Mouse (Mus musculus): Measurements from ENCODE around the gene Ppm1m. TPM values are rescaled to one million over a fixed set of nuclear protein-coding genes. Genes with fewer than 3 reads are reported as not detected.

Ppm1m gene
- total and polyA plus RNA-seq, 2 experiments from 2014 or later: 16.2 to 18.5 TPM

DNA sequence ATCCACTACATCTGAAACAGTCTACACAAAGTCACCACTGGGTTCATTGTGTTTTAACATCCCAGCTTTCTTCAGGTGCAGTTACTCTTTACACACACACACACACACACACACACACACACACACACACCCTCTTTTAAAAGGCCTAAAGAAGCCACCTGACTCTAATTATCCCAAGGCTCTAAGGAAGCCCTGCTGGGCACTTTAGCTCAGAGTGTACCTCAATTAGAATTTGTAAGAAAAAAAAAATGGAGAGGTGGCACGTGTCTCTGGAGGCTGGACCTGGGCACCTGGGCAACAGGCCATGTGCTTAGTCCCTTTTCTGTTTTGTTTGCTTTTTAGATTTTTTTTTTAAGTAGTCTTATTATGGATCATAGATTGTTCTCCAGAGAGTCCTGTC, 31.8 kb downstream of the Ppm1m start:
- no peak overlapping the region for H3K4me2 ChIP-seq (ENCODE audit: low read depth, low read length, poor library complexity, severe bottlenecking)
- no peak for TF ChIP-seq CTCF (IDR thresholded peaks at IDR 0.05)
- no peak overlapping the region for H3K9ac ChIP-seq (replicated peaks; ENCODE audit: low read length, poor library complexity, severe bottlenecking)
- no peaks in the 10 kb centered on the region for H3K27me3 ChIP-seq (ENCODE audit: insufficient read depth, low read length)
- no peak overlapping the region for H3K4me3 ChIP-seq (ENCODE audit: low read depth, low read length)
- whole genome bisulfite sequencing: 40% methylated on average over 1 of the region's 1 CpGs
- no peak for ATAC-seq (ENCODE audit: low FRiP score)
- H3K4me1 ChIP-seq (ENCODE audit: insufficient read depth, low read length): 0 out of 2 replicates have a peak, but pooled peaks cover 4% of the 10 kb centered on the region
- no peak overlapping the region for H3K27ac ChIP-seq (ENCODE audit: low read depth, low read length)
- no peaks in the 10 kb centered on the region for H3K9me3 ChIP-seq (ENCODE audit: low read length)
- no peak for DNase-seq (ENCODE audit: low spot score)
- H3K36me3 ChIP-seq (ENCODE audit: insufficient read depth, low read length): no peaks in the 10 kb centered on the region

DNA sequence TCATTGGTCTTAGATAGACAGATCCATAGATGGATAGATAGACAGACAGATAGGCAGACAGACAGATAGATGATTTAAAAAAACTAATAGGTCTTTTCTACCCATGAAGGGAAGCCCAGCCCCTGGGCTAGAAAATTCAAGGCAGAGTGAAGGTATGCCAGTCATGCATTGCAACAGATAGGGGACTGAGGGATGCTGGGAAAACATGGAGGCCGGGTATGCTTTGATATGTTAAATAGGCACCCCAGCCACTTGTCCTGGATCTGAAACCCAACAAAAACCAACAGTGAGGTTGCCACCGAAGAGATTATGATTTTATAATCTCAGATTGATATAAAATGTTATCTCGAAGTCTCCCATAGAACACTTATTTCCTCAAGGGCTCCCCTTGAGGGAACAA, 32.3 kb downstream of the Ppm1m start:
- 0 out of 2 replicates have a peak, but pooled peaks cover 4% of the 10 kb centered on the region for H3K4me1 ChIP-seq (ENCODE audit: insufficient read depth, low read length)
- no peak overlapping the region for H3K9ac ChIP-seq (replicated peaks; ENCODE audit: low read length, poor library complexity, severe bottlenecking)
- H3K27me3 ChIP-seq (ENCODE audit: insufficient read depth, low read length): no peaks in the 10 kb centered on the region
- ATAC-seq (ENCODE audit: low FRiP score) (no peak), DNase-seq (ENCODE audit: low spot score) (no peak)
- no peak for TF ChIP-seq CTCF (IDR thresholded peaks at IDR 0.05)
- no peaks in the 10 kb centered on the region for H3K36me3 ChIP-seq (ENCODE audit: insufficient read depth, low read length)
- no peak overlapping the region for H3K4me2 ChIP-seq (ENCODE audit: low read depth, low read length, poor library complexity, severe bottlenecking)
- 76% methylated on average over 3 of the region's 3 CpGs for WGBS
- H3K27ac ChIP-seq (ENCODE audit: low read depth, low read length): no peak overlapping the region
- H3K9me3 ChIP-seq (ENCODE audit: low read length): no peaks in the 10 kb centered on the region
- H3K4me3 ChIP-seq (ENCODE audit: low read depth, low read length): no peak overlapping the region

DNA sequence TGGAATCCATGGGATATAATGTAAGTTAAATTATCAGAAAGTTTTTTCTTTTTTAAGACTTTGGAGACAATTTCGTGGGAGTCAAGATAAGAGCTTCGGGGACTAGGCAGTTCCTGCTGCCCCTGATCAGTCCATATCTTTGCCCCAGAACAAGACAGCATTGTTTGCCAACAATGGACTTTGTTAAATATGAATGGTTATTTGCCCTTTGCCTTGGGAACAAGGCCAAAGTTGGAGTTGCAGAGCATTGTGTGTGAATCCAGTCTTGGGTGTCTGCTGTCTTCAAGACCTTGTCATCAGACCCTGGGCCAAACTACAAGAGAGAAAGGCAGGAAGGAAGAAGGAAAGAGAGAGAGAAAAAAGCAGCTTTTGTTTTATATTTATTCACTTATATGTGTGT, 32.8 kb downstream of the Ppm1m start:
- 0 out of 2 replicates have a peak, but pooled peaks cover 4% of the 10 kb centered on the region for H3K4me1 ChIP-seq (ENCODE audit: insufficient read depth, low read length)
- no peaks in the 10 kb centered on the region for H3K27me3 ChIP-seq (ENCODE audit: insufficient read depth, low read length)
- H3K9ac ChIP-seq (replicated peaks; ENCODE audit: low read length, poor library complexity, severe bottlenecking): no peak overlapping the region
- DNase-seq (ENCODE audit: low spot score) (no peak), ATAC-seq (ENCODE audit: low FRiP score) (no peak)
- WGBS: 79% methylated on average over 2 of the region's 2 CpGs
- no peaks in the 10 kb centered on the region for H3K9me3 ChIP-seq (ENCODE audit: low read length)
- no peak overlapping the region for H3K4me3 ChIP-seq (ENCODE audit: low read depth, low read length)
- no peaks in the 10 kb centered on the region for H3K36me3 ChIP-seq (ENCODE audit: insufficient read depth, low read length)
- no peak overlapping the region for H3K4me2 ChIP-seq (ENCODE audit: low read depth, low read length, poor library complexity, severe bottlenecking)
- no peak for TF ChIP-seq CTCF (IDR thresholded peaks at IDR 0.05)
- no peak overlapping the region for H3K27ac ChIP-seq (ENCODE audit: low read depth, low read length)

DNA sequence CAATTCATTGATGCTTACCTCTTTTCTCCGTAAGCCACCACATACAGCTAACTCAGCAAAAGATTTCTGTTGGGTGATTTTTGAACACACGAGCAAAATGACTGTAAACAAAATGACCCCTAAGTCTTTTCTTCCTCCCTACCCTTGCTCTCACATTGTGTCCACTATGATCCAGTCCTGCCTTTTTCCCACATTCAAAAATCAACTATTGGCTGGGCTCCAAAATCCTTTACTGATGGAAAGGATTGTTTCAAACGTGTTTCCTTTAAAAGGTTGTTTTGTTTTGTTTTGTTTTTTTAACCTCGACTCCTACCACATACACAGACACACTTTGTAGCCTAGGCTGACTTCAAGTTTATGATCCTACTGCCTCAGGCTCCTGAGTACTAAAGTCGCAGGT, 39.1 kb downstream of the Ppm1m start:
- H3K27ac ChIP-seq (ENCODE audit: low read depth, low read length): peak overlapping the region; percentile 95
- ATAC-seq (ENCODE audit: low FRiP score): no peak
- DNase-seq (ENCODE audit: low spot score): no peak
- TF ChIP-seq CTCF (IDR thresholded peaks at IDR 0.05): no peak
- H3K4me2 ChIP-seq (ENCODE audit: low read depth, low read length, poor library complexity, severe bottlenecking): peak overlapping the region; percentile 50
- H3K4me1 ChIP-seq (ENCODE audit: insufficient read depth, low read length): no peaks in the 10 kb centered on the region; the same call in 1 of the 2 replicates
- H3K27me3 ChIP-seq (ENCODE audit: insufficient read depth, low read length): no peaks in the 10 kb centered on the region
- peak overlapping the region; percentile 45 for H3K4me3 ChIP-seq (ENCODE audit: low read depth, low read length)
- H3K36me3 ChIP-seq (ENCODE audit: insufficient read depth, low read length): no peaks in the 10 kb centered on the region
- peak overlapping the region; percentile 66; the same call in 1 of the 2 replicates for H3K9ac ChIP-seq (replicated peaks; ENCODE audit: low read length, poor library complexity, severe bottlenecking)
- no peaks in the 10 kb centered on the region for H3K9me3 ChIP-seq (ENCODE audit: low read length)
- 45% methylated on average over 5 of the region's 5 CpGs for whole genome bisulfite sequencing

DNA sequence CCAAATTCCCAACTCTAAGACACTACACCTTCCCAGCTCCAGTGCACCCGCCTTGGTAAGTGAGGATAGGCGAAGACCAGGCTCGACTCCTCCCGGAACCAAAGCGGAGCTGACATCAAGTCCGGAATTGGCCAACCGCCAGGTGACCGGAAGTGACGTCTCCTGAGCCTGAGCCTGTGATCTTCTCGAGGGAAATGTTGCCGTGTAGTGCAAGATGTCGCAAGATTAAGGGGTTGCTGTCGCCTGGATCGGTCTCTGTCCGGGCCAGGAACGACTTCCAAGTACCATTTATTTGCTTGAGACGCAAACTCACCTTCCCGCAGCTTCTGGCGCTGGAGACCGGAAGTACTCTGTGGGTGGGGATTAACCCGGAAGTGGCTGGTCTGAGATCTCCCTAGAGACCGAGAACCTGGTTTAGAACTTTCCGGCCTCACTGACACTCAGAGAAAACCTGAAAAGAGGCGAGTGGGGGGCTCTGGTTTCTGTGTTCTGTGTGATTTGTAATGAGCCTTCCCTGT, 39.7 kb downstream of the Ppm1m start:
- ATAC-seq (ENCODE audit: low FRiP score): peak; percentile 75
- peak overlapping the region; percentile 95 for H3K27ac ChIP-seq (ENCODE audit: low read depth, low read length)
- H3K36me3 ChIP-seq (ENCODE audit: insufficient read depth, low read length): no peaks in the 10 kb centered on the region
- no peak for TF ChIP-seq CTCF (IDR thresholded peaks at IDR 0.05)
- peak overlapping the region; percentile 45 for H3K4me3 ChIP-seq (ENCODE audit: low read depth, low read length)
- H3K9ac ChIP-seq (replicated peaks; ENCODE audit: low read length, poor library complexity, severe bottlenecking): peak overlapping the region; percentile 66
- DNase-seq (ENCODE audit: low spot score): peak; percentile 97
- peak overlapping the region; percentile 50 for H3K4me2 ChIP-seq (ENCODE audit: low read depth, low read length, poor library complexity, severe bottlenecking)
- no peaks in the 10 kb centered on the region; the same call in 1 of the 2 replicates for H3K4me1 ChIP-seq (ENCODE audit: insufficient read depth, low read length)
- no peaks in the 10 kb centered on the region for H3K9me3 ChIP-seq (ENCODE audit: low read length)
- WGBS: 2% methylated on average over 24 of the region's 24 CpGs
- no peaks in the 10 kb centered on the region for H3K27me3 ChIP-seq (ENCODE audit: insufficient read depth, low read length)

DNA sequence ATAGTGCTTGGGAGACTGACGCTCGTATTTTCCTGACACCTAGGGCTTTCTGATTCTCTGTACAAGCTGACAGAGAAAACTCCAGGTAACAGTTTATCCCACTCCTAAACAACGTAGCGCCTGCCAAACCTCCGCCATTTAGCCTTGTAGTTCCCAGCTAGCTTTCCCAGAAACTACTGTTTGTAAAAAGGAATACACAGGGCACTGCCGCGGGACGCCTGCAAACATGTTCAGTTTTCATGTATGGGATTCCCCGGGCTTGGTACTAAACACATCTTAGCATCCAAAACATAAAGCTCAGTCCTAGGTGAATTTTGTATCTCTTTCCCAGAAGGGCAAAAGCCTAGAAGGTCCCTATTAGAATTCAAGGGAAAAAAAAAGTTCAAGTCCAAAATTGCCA, 40.3 kb downstream of the Ppm1m start:
- DNase-seq (ENCODE audit: low spot score): no peak
- 77% methylated on average over 9 of the region's 9 CpGs for WGBS
- no peak for TF ChIP-seq CTCF (IDR thresholded peaks at IDR 0.05)
- Histone ChIP-seq H3K9ac (replicated peaks; ENCODE audit: low read length, poor library complexity, severe bottlenecking) (no peak overlapping the region), H3K27me3 (ENCODE audit: insufficient read depth, low read length) (no peaks in the 10 kb centered on the region), H3K4me3 (ENCODE audit: low read depth, low read length) (peak overlapping the region; percentile 45; the same call in 1 of the 2 replicates), H3K9me3 (ENCODE audit: low read length) (no peaks in the 10 kb centered on the region), H3K27ac (ENCODE audit: low read depth, low read length) (no peak overlapping the region), H3K4me2 (ENCODE audit: low read depth, low read length, poor library complexity, severe bottlenecking) (peak overlapping the region; percentile 50), H3K4me1 (ENCODE audit: insufficient read depth, low read length) (no peaks in the 10 kb centered on the region; the same call in 1 of the 2 replicates), H3K36me3 (ENCODE audit: insufficient read depth, low read length) (no peaks in the 10 kb centered on the region)
- ATAC-seq (ENCODE audit: low FRiP score): no peak
